Mouse (Mus musculus): Measurements from ENCODE around the gene Pcbd2. TPM values are rescaled to one million over a fixed set of nuclear protein-coding genes. Genes with fewer than 3 reads are reported as not detected.

Gene Pcbd2
- polyA plus RNA-seq, 1 experiment, result 78.2 TPM

DNA sequence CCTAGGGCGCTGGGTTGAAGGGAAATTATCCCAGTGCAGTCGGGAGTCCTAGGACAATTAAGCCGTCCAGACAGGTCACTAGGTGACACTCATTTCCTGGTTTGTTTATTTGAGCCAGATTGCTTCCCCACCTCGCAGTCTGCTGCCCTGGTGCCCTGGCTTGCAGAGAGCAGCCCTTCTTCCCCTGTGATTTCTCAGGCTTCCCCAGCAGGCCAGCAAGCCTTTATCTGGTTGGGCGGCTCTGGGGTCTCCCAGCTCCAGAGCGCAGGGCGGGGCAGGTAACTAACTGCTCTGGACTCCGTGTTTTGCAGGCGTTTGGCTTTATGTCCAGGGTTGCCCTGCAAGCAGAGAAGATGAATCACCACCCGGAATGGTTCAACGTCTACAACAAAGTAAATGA, 47.9 kb downstream of the Pcbd2 start:
- Histone ChIP-seq H3K36me3 (replicated peaks; ENCODE audit: low read length) (peaks cover 11% of the 10 kb centered on the region), H3K4me1 (no peaks in the 10 kb centered on the region), H3K9me3 (peaks cover 13% of the 10 kb centered on the region; the same call in 1 of the 2 replicates), H3K27me3 (replicated peaks) (no peaks in the 10 kb centered on the region), H3K4me3 (replicated peaks) (no peak overlapping the region)
- no peak for TF ChIP-seq GATA1 (IDR thresholded peaks at IDR 0.05; ENCODE audit: borderline replicate concordance, low read length)
- TF ChIP-seq FLI1 (IDR thresholded peaks at IDR 0.05; ENCODE audit: low read length), result no peak

DNA sequence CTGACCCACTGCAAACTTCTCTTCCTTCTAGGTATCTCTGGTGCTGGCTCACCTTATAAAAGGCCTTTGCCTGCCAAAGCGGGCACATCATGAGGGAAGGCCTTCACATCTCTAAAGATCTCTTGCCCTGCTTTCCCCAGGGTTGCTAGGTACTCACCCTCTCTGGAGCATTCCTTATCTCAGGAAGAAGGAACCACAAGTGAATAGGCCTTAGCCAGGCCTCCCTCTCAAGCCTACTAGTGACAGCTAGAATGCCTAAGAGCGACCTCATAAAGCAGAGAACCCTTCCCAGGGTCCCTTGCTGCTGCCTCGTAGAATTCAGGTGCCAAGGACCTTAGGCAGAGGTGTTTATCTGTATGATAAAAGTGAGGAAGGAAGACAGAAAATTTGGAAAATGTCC, 57.1 kb downstream of the Pcbd2 start, which contains the start of gene Catsper3:
Gene Catsper3 (plus strand): TSS at position 301 of the 400 bp plus-strand sequence.
- Histone ChIP-seq H3K9me3 (peaks cover 15% of the 10 kb centered on the region), H3K4me3 (replicated peaks) (no peak within 1 kb of the TSS), H3K27me3 (replicated peaks) (no peaks in the 10 kb centered on the region), H3K4me1 (no peaks in the 10 kb centered on the region), H3K36me3 (replicated peaks; ENCODE audit: low read length) (no peaks in the 10 kb centered on the region)
- no peak for TF ChIP-seq GATA1 (IDR thresholded peaks at IDR 0.05; ENCODE audit: borderline replicate concordance, low read length)
- no peak for TF ChIP-seq FLI1 (IDR thresholded peaks at IDR 0.05; ENCODE audit: low read length)

DNA sequence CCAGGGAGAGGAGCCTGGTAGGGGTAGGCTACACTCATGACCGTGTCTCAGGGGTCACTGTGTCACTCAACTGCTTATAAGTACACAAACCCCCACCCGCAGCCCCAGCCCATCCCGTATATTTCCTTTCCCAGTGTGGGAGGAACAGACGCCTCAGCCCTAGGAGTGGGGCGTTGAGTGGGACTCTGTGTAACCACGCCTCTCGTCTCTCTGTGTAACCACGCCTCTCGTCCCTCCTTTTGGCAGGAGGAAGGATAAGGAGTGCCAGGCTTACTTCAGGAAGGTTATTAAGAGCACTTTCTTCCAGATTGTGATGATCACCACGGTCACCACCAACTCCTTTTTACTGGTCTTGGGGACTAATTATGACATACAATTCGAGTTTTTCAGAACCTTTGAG, 59.0 kb downstream of the Pcbd2 start:
- Histone ChIP-seq H3K4me3 (replicated peaks) (no peak overlapping the region), H3K36me3 (replicated peaks; ENCODE audit: low read length) (no peaks in the 10 kb centered on the region), H3K27me3 (replicated peaks) (no peaks in the 10 kb centered on the region), H3K9me3 (peaks cover 32% of the 10 kb centered on the region), H3K4me1 (no peaks in the 10 kb centered on the region)
- TF ChIP-seq GATA1 (IDR thresholded peaks at IDR 0.05; ENCODE audit: borderline replicate concordance, low read length) (no peak), FLI1 (IDR thresholded peaks at IDR 0.05; ENCODE audit: low read length) (no peak)

DNA sequence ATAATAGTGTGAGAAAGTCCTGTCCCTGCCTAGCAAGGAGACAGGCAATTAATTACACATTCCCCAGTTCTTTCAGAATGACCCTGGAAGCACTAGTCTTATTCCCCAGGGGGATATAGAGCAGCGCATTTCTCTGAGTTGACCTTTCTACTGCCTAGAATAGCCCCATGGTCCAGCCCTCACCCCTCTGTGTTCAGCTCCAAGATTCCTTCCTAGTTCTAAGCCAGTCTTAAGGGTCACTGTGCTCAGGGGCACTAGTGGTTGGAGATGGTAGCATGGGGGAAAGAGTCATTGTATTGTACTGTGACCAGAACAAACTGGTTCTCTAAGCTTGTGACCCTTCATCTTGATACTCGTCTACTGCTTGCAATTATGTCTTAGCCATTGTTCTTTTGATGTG, 74.1 kb downstream of the Pcbd2 start:
- H3K36me3 ChIP-seq (replicated peaks; ENCODE audit: low read length), result no peaks in the 10 kb centered on the region
- H3K27me3 ChIP-seq (replicated peaks), result peaks cover 14% of the 10 kb centered on the region
- peaks cover 18% of the 10 kb centered on the region for H3K9me3 ChIP-seq
- no peak overlapping the region for H3K4me3 ChIP-seq (replicated peaks)
- no peaks in the 10 kb centered on the region for H3K4me1 ChIP-seq
- TF ChIP-seq FLI1 (IDR thresholded peaks at IDR 0.05; ENCODE audit: low read length) (no peak), GATA1 (IDR thresholded peaks at IDR 0.05; ENCODE audit: borderline replicate concordance, low read length) (no peak)

DNA sequence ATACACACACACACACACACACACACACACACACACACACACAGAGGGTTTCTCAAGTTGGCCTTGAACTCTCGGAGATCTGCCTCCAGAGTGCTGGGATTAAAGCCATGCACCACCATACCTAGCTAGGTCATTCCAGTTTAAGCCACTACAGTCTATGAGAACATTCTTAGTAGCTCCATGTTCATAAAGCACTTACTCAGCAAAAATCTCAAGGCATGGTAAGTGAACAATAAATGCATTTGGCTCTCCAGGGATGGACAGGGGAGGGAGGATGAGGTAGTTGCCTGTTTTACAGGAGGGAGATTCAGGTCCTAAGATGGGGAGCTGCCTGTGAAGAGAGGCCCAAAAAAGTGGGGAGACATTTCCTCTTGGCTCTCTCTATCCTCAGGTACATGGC, 76.8 kb downstream of the Pcbd2 start:
- no peaks in the 10 kb centered on the region for H3K36me3 ChIP-seq (replicated peaks; ENCODE audit: low read length)
- TF ChIP-seq GATA1 (IDR thresholded peaks at IDR 0.05; ENCODE audit: borderline replicate concordance, low read length) (no peak), FLI1 (IDR thresholded peaks at IDR 0.05; ENCODE audit: low read length) (no peak)
- H3K27me3 ChIP-seq (replicated peaks), result peaks cover 18% of the 10 kb centered on the region
- peaks cover 18% of the 10 kb centered on the region for H3K9me3 ChIP-seq
- no peaks in the 10 kb centered on the region for H3K4me1 ChIP-seq
- H3K4me3 ChIP-seq (replicated peaks), result no peak overlapping the region

DNA sequence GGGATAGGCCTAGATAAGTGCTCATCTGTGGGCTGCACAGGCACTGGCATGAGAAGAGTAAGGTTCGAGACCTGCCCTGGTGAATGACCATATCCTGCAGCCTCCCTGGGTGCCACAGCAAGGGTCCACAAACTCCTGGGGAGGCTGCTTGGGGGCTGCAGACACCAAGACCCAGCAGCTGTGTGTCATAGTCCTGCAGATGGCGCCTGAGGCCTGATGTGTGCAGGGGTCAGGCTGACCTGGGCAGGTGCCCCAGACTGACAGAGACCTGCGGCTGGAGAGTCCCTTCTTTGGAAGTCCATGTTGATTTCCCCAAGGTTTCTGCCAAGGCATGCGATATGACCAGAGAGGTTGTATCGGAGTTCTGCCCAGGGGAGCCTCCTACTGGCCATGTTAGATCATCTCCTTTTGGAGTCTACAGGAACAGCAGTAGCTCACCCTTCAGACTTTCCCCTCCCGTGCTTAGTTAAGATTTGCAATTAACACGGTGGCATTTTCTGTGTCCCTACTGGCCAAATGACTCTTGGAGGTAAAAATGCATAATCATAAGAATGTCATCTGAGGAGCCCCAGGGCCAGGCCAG, 82.0 kb downstream of the Pcbd2 start:
- H3K4me3 ChIP-seq (replicated peaks), result no peak overlapping the region
- TF ChIP-seq GATA1 (IDR thresholded peaks at IDR 0.05; ENCODE audit: borderline replicate concordance, low read length) (no peak), FLI1 (IDR thresholded peaks at IDR 0.05; ENCODE audit: low read length) (no peak)
- no peaks in the 10 kb centered on the region for H3K4me1 ChIP-seq

DNA sequence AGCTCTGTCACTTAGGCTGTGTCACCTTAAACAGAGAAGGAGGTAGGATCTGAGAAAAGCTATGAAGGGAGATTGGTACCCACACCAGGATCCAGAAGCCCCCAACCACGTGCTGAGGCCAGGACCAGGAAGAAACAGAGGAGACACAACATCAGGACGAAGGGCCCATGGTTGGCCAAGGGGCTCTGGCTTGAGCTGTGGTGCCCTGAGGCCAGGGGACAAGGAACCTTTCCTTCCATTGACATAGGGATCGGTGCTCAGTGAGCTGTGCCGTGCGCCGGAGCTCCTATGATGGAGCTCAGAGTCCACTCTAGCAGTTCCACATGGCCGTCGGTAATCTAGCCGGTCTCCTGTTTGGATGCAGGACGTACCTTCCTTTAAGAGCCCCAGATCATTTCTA, 82.5 kb downstream of the Pcbd2 start:
- no peak for TF ChIP-seq GATA1 (IDR thresholded peaks at IDR 0.05; ENCODE audit: borderline replicate concordance, low read length)
- TF ChIP-seq FLI1 (IDR thresholded peaks at IDR 0.05; ENCODE audit: low read length), result no peak
- Histone ChIP-seq H3K9me3 (no peaks in the 10 kb centered on the region), H3K4me1 (no peaks in the 10 kb centered on the region), H3K27me3 (replicated peaks) (peaks cover 42% of the 10 kb centered on the region), H3K36me3 (replicated peaks; ENCODE audit: low read length) (no peaks in the 10 kb centered on the region), H3K4me3 (replicated peaks) (no peak overlapping the region)

More for the DNA sequence above, 82.0 kb downstream of the Pcbd2 start:
- no peaks in the 10 kb centered on the region for H3K36me3 ChIP-seq (replicated peaks; ENCODE audit: low read length)
- peaks cover 2% of the 10 kb centered on the region; the same call in 1 of the 2 replicates for H3K9me3 ChIP-seq
- H3K27me3 ChIP-seq (replicated peaks), result peaks cover 42% of the 10 kb centered on the region

DNA sequence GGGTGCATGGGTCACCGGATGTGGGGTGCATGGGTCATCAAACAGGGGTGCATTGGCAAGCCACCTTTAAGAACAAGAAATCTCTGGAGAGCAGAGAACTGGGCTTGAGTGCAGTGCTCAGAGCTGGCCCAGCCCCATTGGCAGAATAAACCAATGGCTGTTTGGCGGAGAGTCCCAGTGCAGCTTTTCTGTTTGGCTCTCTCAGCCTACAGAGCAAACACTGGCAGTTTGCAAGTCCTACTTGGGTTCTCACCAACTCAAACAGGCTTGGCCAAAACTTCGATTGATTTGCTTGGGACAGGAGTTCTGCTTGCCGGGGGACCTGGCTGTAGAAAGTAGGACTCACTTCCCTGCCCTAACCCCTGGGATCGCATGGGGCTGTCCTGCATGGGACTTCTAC, 83.8 kb downstream of the Pcbd2 start:
- no peak overlapping the region for H3K4me3 ChIP-seq (replicated peaks)
- H3K36me3 ChIP-seq (replicated peaks; ENCODE audit: low read length), result no peaks in the 10 kb centered on the region
- H3K4me1 ChIP-seq, result no peaks in the 10 kb centered on the region
- TF ChIP-seq FLI1 (IDR thresholded peaks at IDR 0.05; ENCODE audit: low read length) (no peak), GATA1 (IDR thresholded peaks at IDR 0.05; ENCODE audit: borderline replicate concordance, low read length) (no peak)
- H3K27me3 ChIP-seq (replicated peaks), result peaks cover 47% of the 10 kb centered on the region
- H3K9me3 ChIP-seq, result no peaks in the 10 kb centered on the region

DNA sequence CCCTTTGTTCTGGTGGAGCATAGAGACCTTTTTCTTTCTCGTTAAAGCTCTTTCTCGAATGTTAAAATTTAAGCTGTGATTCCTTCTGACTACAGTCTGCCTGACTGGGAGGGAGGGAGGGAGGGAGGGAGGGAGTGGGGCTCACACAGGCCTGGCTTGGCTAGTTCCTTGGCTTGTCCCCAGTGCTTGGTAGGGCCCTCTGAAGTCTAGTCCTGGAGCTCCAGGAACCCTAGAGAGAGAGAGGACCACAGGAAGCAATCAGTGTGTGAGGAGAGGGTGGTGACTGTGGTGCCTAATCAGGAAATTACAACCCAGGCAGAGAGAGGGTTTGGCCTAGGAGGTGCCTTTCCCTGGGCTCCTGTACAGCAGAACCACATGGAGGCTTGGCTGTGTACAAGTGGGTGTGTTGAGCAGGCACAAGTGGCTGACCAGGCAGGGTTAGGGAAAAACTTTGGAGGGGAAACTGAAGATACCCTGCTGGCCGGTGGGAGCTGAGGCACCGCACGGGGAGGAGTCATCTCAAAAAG, 86.4 kb downstream of the Pcbd2 start:
- Histone ChIP-seq H3K4me1 (no peaks in the 10 kb centered on the region), H3K27me3 (replicated peaks) (peaks cover 62% of the 10 kb centered on the region), H3K9me3 (no peaks in the 10 kb centered on the region), H3K4me3 (replicated peaks) (no peak overlapping the region), H3K36me3 (replicated peaks; ENCODE audit: low read length) (no peaks in the 10 kb centered on the region)
- TF ChIP-seq FLI1 (IDR thresholded peaks at IDR 0.05; ENCODE audit: low read length) (no peak), GATA1 (IDR thresholded peaks at IDR 0.05; ENCODE audit: borderline replicate concordance, low read length) (no peak)

DNA sequence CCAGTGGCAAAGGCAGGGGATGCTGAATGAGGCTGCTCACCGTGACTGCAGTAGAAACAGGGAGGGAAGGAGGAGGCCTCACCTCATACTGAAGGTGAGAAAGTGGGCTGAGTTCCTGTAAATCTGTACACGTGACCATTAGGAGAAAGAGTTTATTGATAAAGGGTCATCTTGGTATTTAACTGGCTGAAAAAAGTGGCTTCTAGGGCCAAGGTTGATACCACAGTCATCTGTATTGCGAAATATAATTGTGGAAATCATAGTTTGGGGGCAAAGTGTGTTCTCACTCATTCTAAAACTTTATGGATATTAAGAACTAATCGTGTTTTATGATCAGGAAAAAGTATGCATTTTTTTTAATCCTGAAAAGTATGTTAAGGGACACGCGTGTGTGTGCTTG, 87.7 kb downstream of the Pcbd2 start:
- no peak for TF ChIP-seq FLI1 (IDR thresholded peaks at IDR 0.05; ENCODE audit: low read length)
- no peak for TF ChIP-seq GATA1 (IDR thresholded peaks at IDR 0.05; ENCODE audit: borderline replicate concordance, low read length)
- Histone ChIP-seq H3K4me3 (replicated peaks) (no peak overlapping the region), H3K4me1 (no peaks in the 10 kb centered on the region), H3K27me3 (replicated peaks) (peaks cover 57% of the 10 kb centered on the region), H3K36me3 (replicated peaks; ENCODE audit: low read length) (no peaks in the 10 kb centered on the region), H3K9me3 (no peaks in the 10 kb centered on the region)

Data from megakaryocyte, embryonic 14.5 days (primary cell).